Mouse (Mus musculus): Measurements from ENCODE around the gene Hdac11. TPM values are rescaled to one million over a fixed set of nuclear protein-coding genes. Genes with fewer than 3 reads are reported as not detected.

The Hdac11 gene
- 19.1 and 20.5 TPM in 2 replicates for polyA plus RNA-seq (2016; fragmentation: Nextera tagmentation; extraction: Ambion mirVana)

- ATAC-seq (ENCODE audit: low FRiP score, low read depth): peak; percentile 94
- WGBS: under 1% methylated on average over 41 of the region's 42 CpGs
- peak within 1 kb of the TSS; percentile 70 for H3K4me3 ChIP-seq
- no peaks in the 10 kb centered on the region for H3K9me3 ChIP-seq
- H3K27ac ChIP-seq: peak within 1 kb of the TSS; percentile 47
- peak within 1 kb of the TSS; percentile 74 for H3K4me2 ChIP-seq (replicated peaks)
- H3K36me3 ChIP-seq: no peaks in the 10 kb centered on the region
- no peaks in the 10 kb centered on the region for H3K27me3 ChIP-seq (replicated peaks)
- peak within 1 kb of the TSS; percentile 80 for H3K9ac ChIP-seq
- H3K4me1 ChIP-seq: peaks cover 52% of the 10 kb centered on the region
Observed at GRCm38 (mm10) chr6:91156554-91157236, at the start of gene Hdac11. TSS of gene Hdac11 (plus strand) at chr6:91156665.

GRCm38 (mm10) chr6:91108301-91108916 lies 48.1 kb upstream of the Hdac11 start:
- no peaks in the 10 kb centered on the region for H3K36me3 ChIP-seq
- H3K4me1 ChIP-seq: no peaks in the 10 kb centered on the region
- H3K27me3 ChIP-seq (replicated peaks): no peaks in the 10 kb centered on the region
- WGBS: 87% methylated on average over 3 of the region's 3 CpGs
- ATAC-seq (ENCODE audit: low FRiP score, low read depth): no peak
- no peak overlapping the region for H3K9ac ChIP-seq
- H3K9me3 ChIP-seq: no peaks in the 10 kb centered on the region
- no peak overlapping the region for H3K4me3 ChIP-seq
- no peak overlapping the region for H3K27ac ChIP-seq
- no peak overlapping the region for H3K4me2 ChIP-seq (replicated peaks)

- ATAC-seq (ENCODE audit: low FRiP score, low read depth): no peak
- no peak overlapping the region for H3K27ac ChIP-seq
- no peaks in the 10 kb centered on the region for H3K27me3 ChIP-seq (replicated peaks)
- H3K9ac ChIP-seq: no peak overlapping the region
- H3K4me1 ChIP-seq: no peaks in the 10 kb centered on the region
- no peaks in the 10 kb centered on the region for H3K36me3 ChIP-seq
- no peaks in the 10 kb centered on the region for H3K9me3 ChIP-seq
- 88% methylated on average over 2 of the region's 2 CpGs for WGBS
- no peak overlapping the region for H3K4me3 ChIP-seq
- H3K4me2 ChIP-seq (replicated peaks): no peak overlapping the region
Observed at GRCm38 (mm10) chr6:91108917-91109450, 47.5 kb upstream of the Hdac11 start.

GRCm38 (mm10) chr6:91109489-91109888 lies 47.0 kb upstream of the Hdac11 start:
- no peak overlapping the region for H3K9ac ChIP-seq
- no peaks in the 10 kb centered on the region for H3K9me3 ChIP-seq
- no peaks in the 10 kb centered on the region for H3K4me1 ChIP-seq
- no peak overlapping the region for H3K27ac ChIP-seq
- H3K36me3 ChIP-seq: no peaks in the 10 kb centered on the region
- no peak for ATAC-seq (ENCODE audit: low FRiP score, low read depth)
- no peak overlapping the region for H3K4me2 ChIP-seq (replicated peaks)
- no peaks in the 10 kb centered on the region for H3K27me3 ChIP-seq (replicated peaks)
- H3K4me3 ChIP-seq: no peak overlapping the region

- Histone ChIP-seq H3K9me3 (no peaks in the 10 kb centered on the region), H3K27ac (no peak overlapping the region), H3K36me3 (no peaks in the 10 kb centered on the region), H3K4me3 (no peak overlapping the region), H3K9ac (no peak overlapping the region), H3K4me2 (replicated peaks) (no peak overlapping the region), H3K27me3 (replicated peaks) (no peaks in the 10 kb centered on the region), H3K4me1 (0 out of 2 replicates have a peak, but pooled peaks cover 8% of the 10 kb centered on the region)
- WGBS: 84% methylated on average over 13 of the region's 13 CpGs
- ATAC-seq (ENCODE audit: low FRiP score, low read depth): no peak
Observed at GRCm38 (mm10) chr6:91110323-91111020, 46.0 kb upstream of the Hdac11 start.

- Histone ChIP-seq H3K9ac (no peak overlapping the region), H3K4me3 (no peak overlapping the region), H3K36me3 (no peaks in the 10 kb centered on the region), H3K9me3 (no peaks in the 10 kb centered on the region), H3K4me2 (replicated peaks) (no peak overlapping the region), H3K27ac (no peak overlapping the region), H3K27me3 (replicated peaks) (no peaks in the 10 kb centered on the region), H3K4me1 (peaks cover 15% of the 10 kb centered on the region)
- WGBS: 89% methylated on average over 10 of the region's 10 CpGs
- no peak for ATAC-seq (ENCODE audit: low FRiP score, low read depth)
Observed at GRCm38 (mm10) chr6:91111141-91111953, 45.1 kb upstream of the Hdac11 start.

GRCm38 (mm10) chr6:91111954-91112252 lies 44.6 kb upstream of the Hdac11 start:
- Histone ChIP-seq H3K4me1 (peaks cover 16% of the 10 kb centered on the region), H3K4me3 (no peak overlapping the region)

GRCm38 (mm10) chr6:91114716-91115115 lies 41.7 kb upstream of the Hdac11 start:
- H3K4me2 ChIP-seq (replicated peaks): 0 out of 2 replicates have a peak overlapping the region, but pooled peaks have one; percentile 94
- no peaks in the 10 kb centered on the region for H3K36me3 ChIP-seq
- H3K27me3 ChIP-seq (replicated peaks): 0 out of 2 replicates have a peak, but pooled peaks cover 3% of the 10 kb centered on the region
- ATAC-seq (ENCODE audit: low FRiP score, low read depth): no peak
- H3K9me3 ChIP-seq: no peaks in the 10 kb centered on the region
- H3K27ac ChIP-seq: no peak overlapping the region
- H3K4me1 ChIP-seq: peaks cover 20% of the 10 kb centered on the region
- H3K4me3 ChIP-seq: no peak overlapping the region
- H3K9ac ChIP-seq: no peak overlapping the region
- WGBS: 56% methylated on average over 2 of the region's 2 CpGs

More at GRCm38 (mm10) chr6:91111954-91112252, 44.6 kb upstream of the Hdac11 start:
- Histone ChIP-seq H3K27ac (no peak overlapping the region), H3K4me2 (replicated peaks) (no peak overlapping the region), H3K36me3 (no peaks in the 10 kb centered on the region), H3K9me3 (no peaks in the 10 kb centered on the region), H3K9ac (no peak overlapping the region), H3K27me3 (replicated peaks) (no peaks in the 10 kb centered on the region)
- ATAC-seq (ENCODE audit: low FRiP score, low read depth): no peak
- 95% methylated on average over 3 of the region's 3 CpGs for WGBS

- Histone ChIP-seq H3K36me3 (no peaks in the 10 kb centered on the region), H3K9ac (no peak overlapping the region), H3K9me3 (no peaks in the 10 kb centered on the region), H3K4me1 (peaks cover 20% of the 10 kb centered on the region), H3K4me2 (replicated peaks) (peak overlapping the region; percentile 94; the same call in 1 of the 2 replicates), H3K27me3 (replicated peaks) (0 out of 2 replicates have a peak, but pooled peaks cover 3% of the 10 kb centered on the region), H3K27ac (no peak overlapping the region), H3K4me3 (no peak overlapping the region)
- ATAC-seq (ENCODE audit: low FRiP score, low read depth): no peak
- 3% methylated on average over 1 of the region's 1 CpGs for WGBS
Observed at GRCm38 (mm10) chr6:91115158-91115557, 41.3 kb upstream of the Hdac11 start.

- H3K27me3 ChIP-seq (replicated peaks): 0 out of 2 replicates have a peak, but pooled peaks cover 3% of the 10 kb centered on the region
- H3K36me3 ChIP-seq: no peaks in the 10 kb centered on the region
- WGBS: 7% methylated on average over 4 of the region's 4 CpGs
- peaks cover 20% of the 10 kb centered on the region for H3K4me1 ChIP-seq
- H3K9me3 ChIP-seq: no peaks in the 10 kb centered on the region
- H3K27ac ChIP-seq: no peak overlapping the region
- peak overlapping the region; percentile 63 for H3K4me3 ChIP-seq
- H3K4me2 ChIP-seq (replicated peaks): peak overlapping the region; percentile 94
- peak overlapping the region; percentile 82; the same call in 1 of the 2 replicates for H3K9ac ChIP-seq
- ATAC-seq (ENCODE audit: low FRiP score, low read depth): 0 out of 2 replicates have a peak, but pooled peaks have one; percentile 3
Observed at GRCm38 (mm10) chr6:91115863-91116243, 40.6 kb upstream of the Hdac11 start.

- under 1% methylated on average over 93 of the region's 93 CpGs for WGBS
- H3K4me3 ChIP-seq: peak within 1 kb of the TSS; percentile 63
- no peaks in the 10 kb centered on the region for H3K36me3 ChIP-seq
- 0 out of 2 replicates have a peak, but pooled peaks cover 3% of the 10 kb centered on the region for H3K27me3 ChIP-seq (replicated peaks)
- peaks cover 20% of the 10 kb centered on the region for H3K4me1 ChIP-seq
- H3K9me3 ChIP-seq: no peaks in the 10 kb centered on the region
- peak within 1 kb of the TSS; percentile 82 for H3K9ac ChIP-seq
- peak within 1 kb of the TSS; percentile 94 for H3K4me2 ChIP-seq (replicated peaks)
- peak; percentile 95 for ATAC-seq (ENCODE audit: low FRiP score, low read depth)
- peak within 1 kb of the TSS; percentile 50; the same call in 1 of the 2 replicates for H3K27ac ChIP-seq
Observed at GRCm38 (mm10) chr6:91116244-91117145, 40.0 kb upstream of the Hdac11 start, which contains the start of gene Nup210. TSS of gene Nup210 (minus strand) at chr6:91116829.

Data from neural tube, embryonic 12.5 days (tissue).